Mouse (Mus musculus): ENCODE data around the gene Sim2. TPM values are rescaled to one million over a fixed set of nuclear protein-coding genes. Genes with fewer than 3 reads are reported as not detected.

Sim2 gene
- total RNA-seq (2014; rRNA removed): not detected in 2 replicates
- polyA plus RNA-seq (2012; rRNA removed): not detected in 2 replicates

DNA sequence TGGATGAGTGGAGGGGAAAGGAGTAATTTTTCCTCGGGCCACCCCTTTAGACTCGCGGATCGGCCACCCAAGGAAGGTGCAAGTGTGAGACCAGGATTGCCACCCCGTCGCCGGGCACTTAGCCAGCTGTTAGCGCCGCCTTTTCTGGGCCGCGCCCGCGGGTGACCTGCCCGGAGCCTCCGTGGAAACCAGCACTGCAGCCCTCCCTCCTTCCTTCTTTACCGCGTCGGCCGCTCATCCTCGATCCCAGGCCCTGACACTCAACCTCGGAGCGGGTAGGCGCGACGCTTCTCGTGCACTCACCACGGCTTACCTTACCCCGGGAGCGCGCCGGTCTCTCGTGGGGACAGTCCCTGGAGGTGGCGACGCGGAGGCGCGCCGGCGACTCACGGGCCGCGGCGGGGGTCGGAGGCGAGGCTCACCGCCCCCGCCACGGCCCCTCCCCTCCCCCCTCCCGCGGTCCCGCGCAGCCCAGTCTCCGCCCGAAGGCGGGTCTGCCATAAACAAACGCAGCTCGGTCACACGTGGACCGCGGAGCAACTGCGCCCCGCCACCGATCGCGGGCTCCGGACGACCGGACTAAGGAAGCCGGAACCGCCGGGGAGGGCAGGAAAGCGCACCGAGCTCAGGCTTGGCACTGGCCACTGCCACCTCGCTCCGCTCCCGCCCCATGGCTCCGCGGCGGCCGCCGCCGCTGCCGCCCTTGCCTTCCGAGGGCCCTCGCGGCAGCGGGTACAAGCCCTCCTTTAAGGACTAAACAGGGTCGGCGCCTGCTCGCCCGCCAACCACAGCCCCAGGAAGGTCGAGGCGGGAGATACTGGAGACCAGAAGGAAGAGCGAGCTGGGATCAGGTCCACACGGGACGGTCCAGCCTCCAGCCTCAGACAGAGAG is at the start of gene Sim2:
TSS of gene Sim2 (plus strand) at position 221 of the 892 bp plus-strand sequence.
- WGBS: 3% methylated on average over 88 of the region's 96 CpGs
- DNase-seq (ENCODE audit: extremely low read depth, low read depth, low spot score): no peak
- no peak within 1 kb of the TSS for H3K9ac ChIP-seq (ENCODE audit: low read depth, low read length)

GRCm38 (mm10) chr16:94037280-94037679 is 47.5 kb upstream of the Sim2 start:
- H3K27me3 ChIP-seq (ENCODE audit: control insufficient read depth, insufficient read depth, low read length): peaks cover 5% of the 10 kb centered on the region; the same call in 1 of the 2 replicates
- TF ChIP-seq POLR2A (IDR thresholded peaks at IDR 0.05; ENCODE audit: extremely low read depth, insufficient read depth, low read length): no peak
- no peak for TF ChIP-seq CTCF (IDR thresholded peaks at IDR 0.05; ENCODE audit: low read depth, low read length)
- no peak overlapping the region for H3K4me3 ChIP-seq (ENCODE audit: insufficient read depth, low read depth, low read length)
- H3K36me3 ChIP-seq (ENCODE audit: control insufficient read depth, insufficient read depth, low read length): no peaks in the 10 kb centered on the region
- no peak overlapping the region for H3K9ac ChIP-seq (ENCODE audit: low read depth, low read length)
- WGBS: 88% methylated on average over 7 of the region's 7 CpGs
- no peak overlapping the region for H3K27ac ChIP-seq (replicated peaks; ENCODE audit: insufficient read depth, low read depth, low read length)
- H3K79me2 ChIP-seq (ENCODE audit: control insufficient read depth, insufficient read depth, low read length): no peaks in the 10 kb centered on the region
- H3K4me1 ChIP-seq (ENCODE audit: control insufficient read depth, insufficient read depth, low read length): no peaks in the 10 kb centered on the region
- no peak for DNase-seq (ENCODE audit: extremely low read depth, low read depth, low spot score)

More for the DNA sequence above, at the start of gene Sim2:
- H3K36me3 ChIP-seq (ENCODE audit: control insufficient read depth, insufficient read depth, low read length): no peaks in the 10 kb centered on the region
- no peaks in the 10 kb centered on the region for H3K79me2 ChIP-seq (ENCODE audit: control insufficient read depth, insufficient read depth, low read length)
- H3K4me3 ChIP-seq (ENCODE audit: insufficient read depth, low read depth, low read length): peak within 1 kb of the TSS; percentile 2; the same call in 1 of the 2 replicates
- peaks cover 38% of the 10 kb centered on the region for H3K27me3 ChIP-seq (ENCODE audit: control insufficient read depth, insufficient read depth, low read length)
- TF ChIP-seq POLR2A (IDR thresholded peaks at IDR 0.05; ENCODE audit: extremely low read depth, insufficient read depth, low read length) (no peak), CTCF (IDR thresholded peaks at IDR 0.05; ENCODE audit: low read depth, low read length) (no peak)
- H3K27ac ChIP-seq (replicated peaks; ENCODE audit: insufficient read depth, low read depth, low read length): no peak within 1 kb of the TSS
- 0 out of 2 replicates have a peak, but pooled peaks cover 3% of the 10 kb centered on the region for H3K4me1 ChIP-seq (ENCODE audit: control insufficient read depth, insufficient read depth, low read length)

- Histone ChIP-seq H3K36me3 (ENCODE audit: control insufficient read depth, insufficient read depth, low read length) (no peaks in the 10 kb centered on the region), H3K27ac (replicated peaks; ENCODE audit: insufficient read depth, low read depth, low read length) (no peak overlapping the region), H3K4me1 (ENCODE audit: control insufficient read depth, insufficient read depth, low read length) (no peaks in the 10 kb centered on the region), H3K9ac (ENCODE audit: low read depth, low read length) (no peak overlapping the region), H3K27me3 (ENCODE audit: control insufficient read depth, insufficient read depth, low read length) (peaks cover 5% of the 10 kb centered on the region; the same call in 1 of the 2 replicates), H3K79me2 (ENCODE audit: control insufficient read depth, insufficient read depth, low read length) (no peaks in the 10 kb centered on the region), H3K4me3 (ENCODE audit: insufficient read depth, low read depth, low read length) (no peak overlapping the region)
- peak; percentile 29 for DNase-seq (ENCODE audit: extremely low read depth, low read depth, low spot score)
- TF ChIP-seq CTCF (IDR thresholded peaks at IDR 0.05; ENCODE audit: low read depth, low read length) (peak; percentile 78), POLR2A (IDR thresholded peaks at IDR 0.05; ENCODE audit: extremely low read depth, insufficient read depth, low read length) (no peak)
- WGBS: 60% methylated on average over 12 of the region's 12 CpGs
These were observed 46.3 kb upstream of the Sim2 start for GRCm38 (mm10) chr16:94038272-94038985.

GRCm38 (mm10) chr16:94038986-94039341 is 45.8 kb upstream of the Sim2 start:
- Histone ChIP-seq H3K9ac (ENCODE audit: low read depth, low read length) (no peak overlapping the region), H3K27me3 (ENCODE audit: control insufficient read depth, insufficient read depth, low read length) (peaks cover 5% of the 10 kb centered on the region; the same call in 1 of the 2 replicates), H3K36me3 (ENCODE audit: control insufficient read depth, insufficient read depth, low read length) (no peaks in the 10 kb centered on the region), H3K79me2 (ENCODE audit: control insufficient read depth, insufficient read depth, low read length) (no peaks in the 10 kb centered on the region), H3K27ac (replicated peaks; ENCODE audit: insufficient read depth, low read depth, low read length) (no peak overlapping the region), H3K4me3 (ENCODE audit: insufficient read depth, low read depth, low read length) (no peak overlapping the region), H3K4me1 (ENCODE audit: control insufficient read depth, insufficient read depth, low read length) (no peaks in the 10 kb centered on the region)
- DNase-seq (ENCODE audit: extremely low read depth, low read depth, low spot score): no peak
- WGBS: 81% methylated on average over 9 of the region's 9 CpGs
- TF ChIP-seq POLR2A (IDR thresholded peaks at IDR 0.05; ENCODE audit: extremely low read depth, insufficient read depth, low read length) (no peak), CTCF (IDR thresholded peaks at IDR 0.05; ENCODE audit: low read depth, low read length) (no peak)

- no peak for DNase-seq (ENCODE audit: extremely low read depth, low read depth, low spot score)
- WGBS: 41% methylated on average over 16 of the region's 16 CpGs
- TF ChIP-seq POLR2A (IDR thresholded peaks at IDR 0.05; ENCODE audit: extremely low read depth, insufficient read depth, low read length) (no peak), CTCF (IDR thresholded peaks at IDR 0.05; ENCODE audit: low read depth, low read length) (no peak)
- Histone ChIP-seq H3K4me3 (ENCODE audit: insufficient read depth, low read depth, low read length) (no peak overlapping the region), H3K27me3 (ENCODE audit: control insufficient read depth, insufficient read depth, low read length) (peaks cover 5% of the 10 kb centered on the region; the same call in 1 of the 2 replicates), H3K9ac (ENCODE audit: low read depth, low read length) (no peak overlapping the region), H3K36me3 (ENCODE audit: control insufficient read depth, insufficient read depth, low read length) (no peaks in the 10 kb centered on the region), H3K79me2 (ENCODE audit: control insufficient read depth, insufficient read depth, low read length) (no peaks in the 10 kb centered on the region), H3K27ac (replicated peaks; ENCODE audit: insufficient read depth, low read depth, low read length) (no peak overlapping the region), H3K4me1 (ENCODE audit: control insufficient read depth, insufficient read depth, low read length) (no peaks in the 10 kb centered on the region)
These were observed 44.2 kb upstream of the Sim2 start for GRCm38 (mm10) chr16:94040485-94040884.

Data from liver, adult 2 months (tissue).